Mouse (Mus musculus) embryonic facial prominence, embryonic 14.5 days (tissue): ENCODE data around the gene Ankrd23. TPM values are rescaled to one million over a fixed set of nuclear protein-coding genes. Genes with fewer than 3 reads are reported as not detected.

ENCODE experiments used
- ATAC-seq: fragments of 200-750 bp; cut with Nextera tagmentation; 2 replicates; pipeline ENCODE4 v1.8.0; 2017; ENCODE audit warnings: low read depth, moderate number of reproducible peaks, moderate TSS enrichment
- DNase-seq: peaks from one replicate; pipeline ENCODE4 v3.0.0-alpha.2; 2015; ENCODE audit warnings: low spot score
- H3K27ac ChIP-seq: fragments of 300-500 bp; sonication (generic); replicated peaks from 2 replicates; pipeline ENCODE4 v1.5.1; 2014; ENCODE audit warnings: low read depth, mild to moderate bottlenecking, low read length, moderate library complexity
- H3K27me3 ChIP-seq: fragments of 300-500 bp; sonication (generic); replicated peaks from 2 replicates; pipeline ENCODE4 v1.6.1; 2014; ENCODE audit warnings: low read length; ENCODE audit not compliant: control insufficient read depth, insufficient read depth
- H3K36me3 ChIP-seq: fragments of 300-500 bp; sonication (generic); 2 replicates; pipeline ENCODE4 v1.6.1; 2014; ENCODE audit warnings: low read length, mixed read lengths; ENCODE audit not compliant: control insufficient read depth, insufficient read depth
- H3K4me1 ChIP-seq: fragments of 300-500 bp; sonication (generic); 2 replicates; pipeline ENCODE4 v1.6.1; 2014; ENCODE audit warnings: antibody characterized with exemption, low read length; ENCODE audit not compliant: control insufficient read depth, insufficient read depth
- H3K4me2 ChIP-seq: fragments of 300-500 bp; sonication (generic); 2 replicates; pipeline ENCODE4 v1.6.1; 2014; ENCODE audit warnings: low read depth, mild to moderate bottlenecking, low read length, moderate library complexity, mixed read lengths
- H3K4me3 ChIP-seq: fragments of 300-500 bp; sonication (generic); 2 replicates; pipeline ENCODE4 v1.5.1; 2014; ENCODE audit warnings: low read depth, mild to moderate bottlenecking, low read length
- H3K9ac ChIP-seq: fragments of 300-500 bp; sonication (generic); 2 replicates; pipeline ENCODE4 v1.6.1; 2014; ENCODE audit warnings: low read depth, mild to moderate bottlenecking, low read length, moderate library complexity, mixed read lengths
- H3K9me3 ChIP-seq: fragments of 300-500 bp; sonication (generic); 2 replicates; pipeline ENCODE4 v1.6.1; 2016; ENCODE audit warnings: low read length; ENCODE audit not compliant: control insufficient read depth
- WGBS: fragments of 180-500 bp; shearing (Covaris S2); extraction: QIAGEN DNeasy Blood & Tissue Kit; methylation state at CpG from one replicate; pipeline ENCODE4 v1.1.7; 2014; 5-methylcytosine and 5-hydroxymethylcytosine counted together
- polyA plus RNA-seq: library from polyadenylated mRNA; unstranded; fragments of >200 nt; fragmentation: Nextera tagmentation; extraction: Ambion mirVana; gene quantifications from 2 replicates; pipeline ENCODE4 v1.2.1, GENCODE M21; 2014

Ankrd23 gene
- polyA plus RNA-seq, 1 experiment from 2014 or later: 12.3 TPM

- no peak overlapping the region for H3K4me3 ChIP-seq
- H3K4me1 ChIP-seq: peaks cover 35% of the 10 kb centered on the region
- ATAC-seq (no peak), DNase-seq (no peak)
- no peak overlapping the region for H3K9ac ChIP-seq
- H3K36me3 ChIP-seq: no peaks in the 10 kb centered on the region
- 58% methylated on average over 4 of the region's 4 CpGs for WGBS
- H3K27ac ChIP-seq: peak overlapping the region; percentile 48
- no peaks in the 10 kb centered on the region for H3K9me3 ChIP-seq
- no peak overlapping the region for H3K4me2 ChIP-seq
- no peaks in the 10 kb centered on the region for H3K27me3 ChIP-seq
Observed at GRCm38 (mm10) chr1:36568776-36569175, 32.1 kb upstream of the Ankrd23 start.

- H3K9ac ChIP-seq: no peak overlapping the region
- H3K27ac ChIP-seq: peak overlapping the region; percentile 48; the same call in 1 of the 2 replicates
- peaks cover 29% of the 10 kb centered on the region for H3K4me1 ChIP-seq
- no peak overlapping the region for H3K4me3 ChIP-seq
- ATAC-seq (peak; percentile 58; the same call in 1 of the 2 replicates), DNase-seq (peak; percentile 77)
- no peaks in the 10 kb centered on the region for H3K27me3 ChIP-seq
- no peaks in the 10 kb centered on the region for H3K9me3 ChIP-seq
- H3K36me3 ChIP-seq: no peaks in the 10 kb centered on the region
- 29% methylated on average over 21 of the region's 21 CpGs for WGBS
- no peak overlapping the region; the same call in 1 of the 2 replicates for H3K4me2 ChIP-seq
Observed at GRCm38 (mm10) chr1:36567818-36568603, 31.3 kb upstream of the Ankrd23 start.

GRCm38 (mm10) chr1:36566425-36566824 lies 29.7 kb upstream of the Ankrd23 start:
- ATAC-seq (no peak), DNase-seq (no peak)
- H3K4me3 ChIP-seq: no peak overlapping the region
- H3K27ac ChIP-seq: no peak overlapping the region
- H3K4me2 ChIP-seq: no peak overlapping the region
- WGBS: 13% methylated on average over 2 of the region's 2 CpGs
- H3K36me3 ChIP-seq: no peaks in the 10 kb centered on the region
- no peaks in the 10 kb centered on the region for H3K9me3 ChIP-seq
- no peaks in the 10 kb centered on the region for H3K27me3 ChIP-seq
- H3K9ac ChIP-seq: no peak overlapping the region
- peaks cover 29% of the 10 kb centered on the region for H3K4me1 ChIP-seq

GRCm38 (mm10) chr1:36564101-36564500 lies 27.4 kb upstream of the Ankrd23 start:
- Histone ChIP-seq H3K9ac (0 out of 2 replicates have a peak overlapping the region, but pooled peaks have one; percentile 25), H3K4me3 (no peak overlapping the region), H3K4me1 (peaks cover 28% of the 10 kb centered on the region), H3K27me3 (no peaks in the 10 kb centered on the region), H3K4me2 (no peak overlapping the region), H3K36me3 (no peaks in the 10 kb centered on the region), H3K27ac (no peak overlapping the region), H3K9me3 (no peaks in the 10 kb centered on the region)
- ATAC-seq (no peak), DNase-seq (no peak)
- 85% methylated on average over 6 of the region's 6 CpGs for WGBS

GRCm38 (mm10) chr1:36563632-36564031 lies 26.9 kb upstream of the Ankrd23 start:
- no peak for ATAC-seq
- Histone ChIP-seq H3K4me1 (peaks cover 28% of the 10 kb centered on the region), H3K27ac (no peak overlapping the region), H3K9ac (no peak overlapping the region), H3K4me2 (no peak overlapping the region), H3K36me3 (no peaks in the 10 kb centered on the region), H3K4me3 (no peak overlapping the region), H3K9me3 (no peaks in the 10 kb centered on the region), H3K27me3 (no peaks in the 10 kb centered on the region)
- 74% methylated on average over 4 of the region's 4 CpGs for WGBS
- DNase-seq: no peak

- no peaks in the 10 kb centered on the region for H3K9me3 ChIP-seq
- H3K4me1 ChIP-seq: peaks cover 26% of the 10 kb centered on the region
- 40% methylated on average over 1 of the region's 2 CpGs for WGBS
- H3K27ac ChIP-seq: no peak overlapping the region
- H3K4me3 ChIP-seq: no peak overlapping the region
- DNase-seq: no peak
- no peaks in the 10 kb centered on the region for H3K27me3 ChIP-seq
- no peak overlapping the region for H3K4me2 ChIP-seq
- H3K9ac ChIP-seq: no peak overlapping the region
- no peaks in the 10 kb centered on the region for H3K36me3 ChIP-seq
- ATAC-seq: no peak
Observed at GRCm38 (mm10) chr1:36563197-36563596, 26.5 kb upstream of the Ankrd23 start.

GRCm38 (mm10) chr1:36562388-36562787 lies 25.7 kb upstream of the Ankrd23 start:
- Histone ChIP-seq H3K9ac (no peak overlapping the region), H3K27me3 (no peaks in the 10 kb centered on the region), H3K4me1 (peaks cover 22% of the 10 kb centered on the region; the same call in 1 of the 2 replicates), H3K4me2 (no peak overlapping the region), H3K4me3 (no peak overlapping the region), H3K27ac (no peak overlapping the region), H3K9me3 (no peaks in the 10 kb centered on the region), H3K36me3 (no peaks in the 10 kb centered on the region)
- no peak for ATAC-seq
- 82% methylated on average over 4 of the region's 4 CpGs for WGBS
- no peak for DNase-seq

- ATAC-seq: no peak
- H3K36me3 ChIP-seq: no peaks in the 10 kb centered on the region
- WGBS: 47% methylated on average over 6 of the region's 6 CpGs
- H3K4me1 ChIP-seq: peaks cover 16% of the 10 kb centered on the region
- H3K9me3 ChIP-seq: no peaks in the 10 kb centered on the region
- no peak overlapping the region for H3K9ac ChIP-seq
- no peaks in the 10 kb centered on the region for H3K27me3 ChIP-seq
- DNase-seq: no peak
- no peak overlapping the region for H3K4me3 ChIP-seq
- no peak overlapping the region for H3K4me2 ChIP-seq
- H3K27ac ChIP-seq: no peak overlapping the region
Observed at GRCm38 (mm10) chr1:36560903-36561302, 24.2 kb upstream of the Ankrd23 start.

- 0 out of 2 replicates have a peak, but pooled peaks cover under 1% of the 10 kb centered on the region for H3K36me3 ChIP-seq
- H3K4me1 ChIP-seq: peaks cover 24% of the 10 kb centered on the region
- H3K27me3 ChIP-seq: no peaks in the 10 kb centered on the region
- H3K4me3 ChIP-seq: no peak overlapping the region
- H3K4me2 ChIP-seq: 0 out of 2 replicates have a peak overlapping the region, but pooled peaks have one; percentile 90
- no peak overlapping the region for H3K9ac ChIP-seq
- DNase-seq: no peak
- ATAC-seq: no peak
- H3K9me3 ChIP-seq: no peaks in the 10 kb centered on the region
- 43% methylated on average over 5 of the region's 5 CpGs for WGBS
- H3K27ac ChIP-seq: no peak overlapping the region
Observed at GRCm38 (mm10) chr1:36559888-36560287, 23.2 kb upstream of the Ankrd23 start.
